Mouse (Mus musculus) thymus, adult 2 months (tissue): ENCODE results near the gene Mapk6. TPM values are rescaled to one million over a fixed set of nuclear protein-coding genes. Genes with fewer than 3 reads are reported as not detected.

ENCODE experiments used
- DNase-seq: peaks from one replicate; pipeline ENCODE4 v3.0.0; 2021
- H3K27ac ChIP-seq: fragments of 200-500 bp; 2 replicates; pipeline ENCODE4 v1.5.1; 2012; ENCODE audit warnings: low read length, control low read depth; ENCODE audit not compliant: control insufficient read depth, insufficient read depth
- H3K27me3 ChIP-seq: fragments of 200-500 bp; 2 replicates; pipeline ENCODE4 v1.6.1; 2012; ENCODE audit warnings: mild to moderate bottlenecking, low read length, moderate library complexity, mixed read lengths; ENCODE audit not compliant: control insufficient read depth, insufficient read depth
- H3K36me3 ChIP-seq: fragments of 200-500 bp; 2 replicates; pipeline ENCODE4 v1.6.1; 2012; ENCODE audit warnings: mild to moderate bottlenecking, low read length, moderate library complexity; ENCODE audit not compliant: control insufficient read depth, insufficient read depth
- H3K4me1 ChIP-seq: fragments of 200-500 bp; replicated peaks from 2 replicates; pipeline ENCODE4 v1.6.1; 2012; ENCODE audit warnings: low read length; ENCODE audit not compliant: control insufficient read depth, insufficient read depth
- H3K4me3 ChIP-seq: fragments of 200-500 bp; 2 replicates; pipeline ENCODE4 v1.5.1; 2012; ENCODE audit warnings: mild to moderate bottlenecking, low read length, control low read depth, moderate library complexity; ENCODE audit not compliant: control insufficient read depth, insufficient read depth
- CTCF ChIP-seq: fragments of 200-500 bp; IDR thresholded peaks from 2 replicates; pipeline ENCODE4 v1.5.1; 2012; ENCODE audit warnings: mild to moderate bottlenecking, control low read depth, low read length, moderate library complexity, borderline replicate concordance; ENCODE audit not compliant: control insufficient read depth, poor library complexity, insufficient read depth; ENCODE audit errors: extremely low read depth
- POLR2A ChIP-seq: fragments of 200-500 bp; IDR thresholded peaks from 2 replicates; pipeline ENCODE4 v1.6.1; 2012; ENCODE audit warnings: mild to moderate bottlenecking, low read length, control low read depth, moderate library complexity; ENCODE audit not compliant: control insufficient read depth, poor library complexity, insufficient read depth; ENCODE audit errors: extremely low read depth
- WGBS: fragments of 180-500 bp; shearing (Covaris S2); methylation state at CpG from one replicate; pipeline ENCODE4 v1.1.7; 2018; 5-methylcytosine and 5-hydroxymethylcytosine counted together
- polyA plus RNA-seq: library from polyadenylated mRNA; depleted of rRNA; stranded (reverse); fragments of >200 nt; gene quantifications from 2 replicates; pipeline ENCODE4 v1.2.3, GENCODE M21; 2012; rRNA removed

Mapk6 gene
- polyA plus RNA-seq, 1 experiment = 31.7 TPM

DNA sequence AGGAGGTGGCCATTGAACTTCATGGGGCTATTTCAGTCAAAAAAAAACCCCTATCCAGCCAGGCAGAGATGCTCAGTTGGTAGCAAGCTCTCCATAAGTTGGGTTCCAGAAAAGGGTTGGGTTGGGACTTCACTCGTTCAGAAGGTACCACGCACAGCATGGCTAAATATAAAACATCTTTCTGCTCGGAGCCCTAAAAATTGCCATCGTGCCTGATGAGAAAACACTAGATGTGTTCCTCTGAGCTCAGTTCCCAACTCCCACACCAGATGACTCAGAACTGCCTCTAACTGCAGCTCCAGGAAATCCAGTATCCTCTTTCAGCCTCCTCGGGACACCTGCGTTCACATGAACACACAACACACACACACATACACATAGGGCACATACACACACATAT lies 71.8 kb downstream of the Mapk6 start:
- no peak for DNase-seq
- TF ChIP-seq CTCF = no peak
- no peak for TF ChIP-seq POLR2A
- H3K4me3 ChIP-seq = no peak overlapping the region
- WGBS = 96% methylated on average over 6 of the region's 6 CpGs
- no peaks in the 10 kb centered on the region for H3K4me1 ChIP-seq
- no peaks in the 10 kb centered on the region for H3K36me3 ChIP-seq
- no peak overlapping the region for H3K27ac ChIP-seq
- no peaks in the 10 kb centered on the region for H3K27me3 ChIP-seq

DNA sequence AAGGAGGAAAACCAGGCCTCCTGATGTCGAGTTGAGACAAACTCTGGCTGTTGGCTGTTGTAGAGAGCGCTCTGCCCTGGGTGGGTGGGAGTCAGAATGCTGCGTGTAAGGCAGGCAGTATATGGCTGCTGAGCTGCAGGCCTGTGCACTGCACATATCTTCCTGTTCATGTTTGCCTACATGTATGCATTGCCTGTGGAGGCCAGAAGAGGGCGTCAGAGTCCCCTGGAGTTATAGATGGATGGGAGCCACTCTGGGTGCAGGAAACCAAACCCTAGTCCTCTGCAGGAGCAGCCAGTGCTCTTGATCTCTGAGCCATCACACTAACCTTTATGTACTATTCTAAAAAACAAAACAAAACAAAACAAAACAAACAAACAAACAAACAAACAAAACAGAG lies 75.4 kb downstream of the Mapk6 start:
- TF ChIP-seq CTCF = no peak
- no peak for TF ChIP-seq POLR2A
- H3K27ac ChIP-seq = no peak overlapping the region
- H3K36me3 ChIP-seq = no peaks in the 10 kb centered on the region
- WGBS = 85% methylated on average over 4 of the region's 4 CpGs
- no peak for DNase-seq
- H3K4me3 ChIP-seq = no peak overlapping the region
- no peaks in the 10 kb centered on the region for H3K27me3 ChIP-seq
- H3K4me1 ChIP-seq = no peaks in the 10 kb centered on the region

DNA sequence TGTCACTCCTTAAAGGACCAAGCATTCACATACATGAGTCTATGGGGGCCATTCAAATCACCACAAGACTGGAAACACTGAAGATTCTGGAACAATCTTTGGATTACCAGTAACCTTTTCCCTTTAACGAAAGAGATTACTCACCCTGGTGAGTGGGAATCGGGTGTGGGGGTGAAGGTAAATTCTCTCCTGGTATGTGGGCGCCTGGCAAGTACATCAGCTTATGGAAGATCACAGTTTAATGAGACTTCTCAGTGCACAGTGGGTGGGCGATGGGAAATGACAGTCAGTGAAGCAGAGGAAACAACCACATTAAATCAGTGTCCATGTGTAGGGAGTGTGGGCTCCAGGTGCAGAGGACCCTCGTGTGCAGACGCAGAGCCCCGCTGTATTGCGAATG lies 79.0 kb downstream of the Mapk6 start:
- H3K36me3 ChIP-seq = no peaks in the 10 kb centered on the region
- 96% methylated on average over 8 of the region's 8 CpGs for WGBS
- no peak overlapping the region for H3K27ac ChIP-seq
- no peak for DNase-seq
- no peaks in the 10 kb centered on the region for H3K27me3 ChIP-seq
- TF ChIP-seq POLR2A (no peak), CTCF (no peak)
- H3K4me1 ChIP-seq = no peaks in the 10 kb centered on the region
- no peak overlapping the region for H3K4me3 ChIP-seq

DNA sequence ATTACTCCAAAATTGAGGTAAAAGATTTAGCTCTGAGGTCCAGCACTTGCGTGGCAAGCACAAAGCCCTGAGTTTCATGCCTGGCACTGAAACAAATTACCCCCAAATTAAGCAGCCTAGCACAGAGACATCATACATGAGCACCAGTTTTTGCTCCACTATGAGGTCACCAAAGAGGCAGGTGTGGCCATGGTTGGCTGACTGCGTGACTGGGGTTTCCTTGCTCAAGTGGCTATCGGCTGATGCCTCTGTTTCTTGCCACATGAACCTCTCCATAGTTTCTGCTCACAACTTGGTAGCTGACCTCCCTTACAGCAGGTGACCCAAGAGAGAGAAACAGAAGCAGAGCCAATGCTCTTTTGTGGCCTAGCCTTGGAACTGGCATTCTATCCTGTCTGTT lies 81.8 kb downstream of the Mapk6 start:
- no peaks in the 10 kb centered on the region for H3K36me3 ChIP-seq
- no peaks in the 10 kb centered on the region for H3K4me1 ChIP-seq
- no peak for DNase-seq
- WGBS = 93% methylated on average over 3 of the region's 3 CpGs
- H3K4me3 ChIP-seq = no peak overlapping the region
- TF ChIP-seq POLR2A (no peak), CTCF (no peak)
- H3K27ac ChIP-seq = no peak overlapping the region
- no peaks in the 10 kb centered on the region for H3K27me3 ChIP-seq

DNA sequence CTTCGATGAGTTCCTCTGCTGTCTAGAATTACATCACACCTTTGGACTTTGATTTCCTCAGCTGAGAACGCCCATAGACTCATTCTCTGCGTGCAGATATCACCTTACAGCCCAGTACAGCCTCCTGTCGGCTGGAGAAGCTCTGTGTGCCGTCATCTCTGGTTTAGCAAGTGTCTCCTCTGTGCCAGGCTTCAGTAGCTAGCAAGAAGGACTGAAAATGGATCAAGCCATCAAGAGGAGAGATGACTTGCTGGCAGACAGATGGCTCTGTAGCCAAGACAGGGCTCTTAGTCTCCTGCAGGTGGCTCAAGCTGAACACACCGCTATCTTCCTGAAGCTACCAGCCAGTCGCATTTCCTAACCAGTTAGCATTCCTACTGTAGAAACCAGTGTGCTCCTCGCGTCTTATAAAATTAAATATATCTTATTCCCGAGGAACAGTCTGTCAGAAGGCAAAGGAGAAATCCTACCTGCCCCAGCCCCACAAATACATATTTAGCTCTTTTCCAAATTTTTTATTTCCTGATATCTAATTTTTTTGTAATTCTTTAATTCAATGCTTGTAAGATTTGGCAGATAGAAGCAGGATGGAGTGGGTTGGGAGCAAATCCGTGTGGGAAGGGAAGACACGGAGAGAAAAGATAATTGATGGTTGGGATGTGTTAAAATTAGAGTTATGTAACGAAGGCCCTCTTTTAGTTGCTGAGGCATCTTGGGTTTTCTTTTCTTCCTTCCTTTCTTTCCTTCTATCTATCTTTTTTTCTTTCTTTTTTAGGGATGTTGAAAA lies 87.5 kb downstream of the Mapk6 start:
- H3K4me1 ChIP-seq = no peaks in the 10 kb centered on the region
- 88% methylated on average over 13 of the region's 13 CpGs for WGBS
- H3K27ac ChIP-seq = no peak overlapping the region
- TF ChIP-seq CTCF (no peak), POLR2A (no peak)
- no peak overlapping the region for H3K4me3 ChIP-seq
- no peaks in the 10 kb centered on the region for H3K27me3 ChIP-seq
- H3K36me3 ChIP-seq = no peaks in the 10 kb centered on the region
- no peak for DNase-seq

DNA sequence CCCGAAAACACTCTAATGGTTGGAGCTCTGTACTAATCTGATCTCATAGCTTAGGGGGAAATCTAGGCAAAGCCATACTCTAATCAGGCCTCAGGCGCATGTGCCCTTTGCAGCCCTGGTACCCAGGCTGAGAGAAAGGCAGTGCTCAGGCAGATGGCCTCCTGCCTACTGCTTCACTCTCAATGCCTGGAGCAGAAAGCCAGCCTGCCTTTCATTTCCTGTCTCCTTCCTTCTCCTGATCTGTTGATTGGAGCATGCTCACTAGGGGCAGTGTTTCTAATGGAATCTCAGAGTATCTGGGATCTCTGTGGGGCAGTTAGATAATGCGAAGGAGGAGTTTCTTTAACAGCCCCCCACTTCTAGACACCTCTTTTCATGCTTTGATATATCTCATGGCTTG lies 90.4 kb downstream of the Mapk6 start:
- Histone ChIP-seq H3K4me3 (no peak overlapping the region), H3K36me3 (no peaks in the 10 kb centered on the region), H3K27me3 (no peaks in the 10 kb centered on the region), H3K27ac (no peak overlapping the region), H3K4me1 (peaks cover 5% of the 10 kb centered on the region)
- no peak for DNase-seq
- TF ChIP-seq POLR2A (no peak), CTCF (no peak)
- 94% methylated on average over 3 of the region's 3 CpGs for whole genome bisulfite sequencing

Other genes with a start within 250 kb of the Mapk6 start
- 8.4 and 9.0 TPM in 2 replicates for gene Myo5c, start 178.0 kb downstream of the Mapk6 start, polyA plus RNA-seq
- gene Gnb5, start 103.7 kb downstream of the Mapk6 start, polyA plus RNA-seq = 5.1 and 7.3 TPM in 2 replicates
- not detected in 2 replicates for gene Bcl2l10, start 62.2 kb downstream of the Mapk6 start, polyA plus RNA-seq
- 6.7 and 9.0 TPM in 2 replicates for gene Leo1, start 31.5 kb upstream of the Mapk6 start, polyA plus RNA-seq
- 30.6 and 32.0 TPM in 2 replicates for gene Tmod3, start 149.7 kb upstream of the Mapk6 start, polyA plus RNA-seq
- 0.20 and 0.26 TPM in 2 replicates for gene Tmod2, start 201.3 kb upstream of the Mapk6 start, polyA plus RNA-seq
- gene Lysmd2, start 215.7 kb upstream of the Mapk6 start, polyA plus RNA-seq = 13.6 and 16.4 TPM in 2 replicates